Mouse (Mus musculus) embryonic facial prominence, embryonic 13.5 days (tissue): ENCODE results near the gene Tnxb. TPM values are rescaled to one million over a fixed set of nuclear protein-coding genes. Genes with fewer than 3 reads are reported as not detected.

Source experiments
- ATAC-seq: fragments of 200-750 bp; cut with Nextera tagmentation; 2 replicates; pipeline ENCODE4 v1.8.0; 2017; ENCODE audit warnings: low read depth; ENCODE audit not compliant: insufficient number of reproducible peaks, insufficient read depth, low FRiP score, low TSS enrichment
- H3K27ac ChIP-seq: fragments of 300-500 bp; sonication (generic); 2 replicates; pipeline ENCODE4 v1.5.1; 2015; ENCODE audit warnings: moderate library complexity, mild to moderate bottlenecking, inconsistent platforms
- H3K27me3 ChIP-seq: fragments of 300-500 bp; sonication (generic); 2 replicates; pipeline ENCODE4 v1.6.1; 2015; ENCODE audit warnings: mild to moderate bottlenecking, inconsistent platforms
- H3K36me3 ChIP-seq: fragments of 300-500 bp; sonication (generic); 2 replicates; pipeline ENCODE4 v1.6.1; 2015; ENCODE audit warnings: mild to moderate bottlenecking, inconsistent platforms
- H3K4me1 ChIP-seq: fragments of 300-500 bp; sonication (generic); 2 replicates; pipeline ENCODE4 v1.6.1; 2015; ENCODE audit warnings: inconsistent platforms
- H3K4me2 ChIP-seq: fragments of 300-500 bp; sonication (generic); 2 replicates; pipeline ENCODE4 v1.6.1; 2015; ENCODE audit warnings: moderate library complexity, mild to moderate bottlenecking, inconsistent platforms
- H3K4me3 ChIP-seq: fragments of 300-500 bp; sonication (generic); 2 replicates; pipeline ENCODE4 v1.5.1; 2015; ENCODE audit warnings: mild to moderate bottlenecking, inconsistent platforms
- H3K9ac ChIP-seq: fragments of 300-500 bp; sonication (generic); 2 replicates; pipeline ENCODE4 v1.6.1; 2015; ENCODE audit warnings: mild to moderate bottlenecking, inconsistent platforms
- H3K9me3 ChIP-seq: fragments of 300-500 bp; sonication (generic); 2 replicates; pipeline ENCODE4 v1.6.1; 2016; ENCODE audit warnings: inconsistent platforms
- WGBS: fragments of 180-500 bp; shearing (Covaris S2); methylation state at CpG from one replicate; pipeline ENCODE4 v1.1.7; 2015; ENCODE audit warnings: mixed read lengths; 5-methylcytosine and 5-hydroxymethylcytosine counted together
- polyA plus RNA-seq: library from polyadenylated mRNA; unstranded; fragments of >200 nt; fragmentation: Nextera tagmentation; extraction: Ambion mirVana; gene quantifications from 2 replicates; pipeline ENCODE4 v1.2.1, GENCODE M21; 2015

The Tnxb gene
- polyA plus RNA-seq, 1 experiment from 2014 or later: 0.04 TPM

DNA sequence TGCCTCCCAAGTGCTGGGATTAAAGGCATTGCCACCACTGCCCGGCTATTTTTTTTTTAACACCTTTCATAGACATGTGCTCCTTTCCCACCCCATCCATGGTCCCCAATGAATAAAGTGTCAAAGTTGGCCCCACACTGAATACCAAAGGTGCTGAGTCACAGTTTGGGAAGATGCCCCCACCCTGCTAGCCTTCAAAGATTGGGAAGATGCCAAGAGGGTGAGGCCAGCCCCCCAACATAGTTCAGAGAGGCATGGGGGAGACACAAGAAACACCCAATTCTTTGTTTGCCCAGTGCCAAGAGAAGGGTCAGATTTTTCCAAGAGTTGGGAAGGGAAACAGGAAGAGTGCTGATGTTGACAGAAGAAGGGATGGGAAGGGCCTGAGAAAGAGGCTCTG is 7.9 kb upstream of the Tnxb start:
- ATAC-seq: no peak
- 76% methylated on average over 1 of the region's 1 CpGs for WGBS
- H3K36me3 ChIP-seq: no peaks in the 10 kb centered on the region

DNA sequence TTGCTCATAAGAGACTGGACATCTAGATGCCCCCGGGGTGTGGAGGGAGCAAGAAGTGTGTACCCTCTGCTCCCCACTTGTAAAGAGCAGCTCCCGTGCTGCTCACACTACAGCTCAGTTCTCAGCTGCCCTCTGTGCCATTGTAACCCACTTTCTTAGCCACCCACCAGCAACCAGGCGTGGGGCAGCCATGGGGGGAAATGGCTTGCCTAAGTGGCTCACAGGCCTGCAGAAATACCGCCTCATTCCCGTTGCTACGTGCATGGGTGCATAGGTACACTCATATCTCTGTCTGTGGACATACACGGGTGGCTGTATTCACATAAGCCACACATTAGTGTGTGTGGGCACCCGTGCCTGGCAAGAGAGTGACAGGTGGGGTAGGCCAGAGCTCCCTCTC is 7.4 kb upstream of the Tnxb start:
- no peaks in the 10 kb centered on the region for H3K36me3 ChIP-seq
- peaks cover 15% of the 10 kb centered on the region for H3K4me1 ChIP-seq
- peaks cover 63% of the 10 kb centered on the region for H3K27me3 ChIP-seq
- H3K9ac ChIP-seq: no peak overlapping the region
- no peak for ATAC-seq
- 0 out of 2 replicates have a peak, but pooled peaks cover 3% of the 10 kb centered on the region for H3K9me3 ChIP-seq
- H3K27ac ChIP-seq: no peak overlapping the region
- WGBS: 83% methylated on average over 8 of the region's 8 CpGs
- no peak overlapping the region for H3K4me2 ChIP-seq
- no peak overlapping the region for H3K4me3 ChIP-seq

More for the DNA sequence above, 7.9 kb upstream of the Tnxb start:
- Histone ChIP-seq H3K9me3 (no peaks in the 10 kb centered on the region), H3K27ac (no peak overlapping the region), H3K4me2 (no peak overlapping the region), H3K27me3 (peaks cover 60% of the 10 kb centered on the region), H3K4me3 (no peak overlapping the region), H3K9ac (no peak overlapping the region), H3K4me1 (peaks cover 15% of the 10 kb centered on the region)

- 30% methylated on average over 1 of the region's 1 CpGs for WGBS
- peaks cover 15% of the 10 kb centered on the region for H3K4me1 ChIP-seq
- H3K36me3 ChIP-seq: no peaks in the 10 kb centered on the region
- H3K9me3 ChIP-seq: 0 out of 2 replicates have a peak, but pooled peaks cover 4% of the 10 kb centered on the region
- no peak for ATAC-seq
- peaks cover 64% of the 10 kb centered on the region for H3K27me3 ChIP-seq
- H3K27ac ChIP-seq: no peak overlapping the region
- H3K9ac ChIP-seq: no peak overlapping the region
- H3K4me2 ChIP-seq: no peak overlapping the region
- H3K4me3 ChIP-seq: no peak overlapping the region
Measured at GRCm38 (mm10) chr17:34663558-34663957, 6.8 kb upstream of the Tnxb start.

GRCm38 (mm10) chr17:34664472-34664871 is 5.9 kb upstream of the Tnxb start:
- 79% methylated on average over 7 of the region's 7 CpGs for WGBS
- ATAC-seq: no peak
- H3K27me3 ChIP-seq: peaks cover 62% of the 10 kb centered on the region
- no peak overlapping the region for H3K9ac ChIP-seq
- no peaks in the 10 kb centered on the region for H3K36me3 ChIP-seq
- H3K4me1 ChIP-seq: peaks cover 15% of the 10 kb centered on the region
- no peak overlapping the region for H3K27ac ChIP-seq
- 0 out of 2 replicates have a peak, but pooled peaks cover 4% of the 10 kb centered on the region for H3K9me3 ChIP-seq
- no peak overlapping the region for H3K4me2 ChIP-seq
- no peak overlapping the region for H3K4me3 ChIP-seq

DNA sequence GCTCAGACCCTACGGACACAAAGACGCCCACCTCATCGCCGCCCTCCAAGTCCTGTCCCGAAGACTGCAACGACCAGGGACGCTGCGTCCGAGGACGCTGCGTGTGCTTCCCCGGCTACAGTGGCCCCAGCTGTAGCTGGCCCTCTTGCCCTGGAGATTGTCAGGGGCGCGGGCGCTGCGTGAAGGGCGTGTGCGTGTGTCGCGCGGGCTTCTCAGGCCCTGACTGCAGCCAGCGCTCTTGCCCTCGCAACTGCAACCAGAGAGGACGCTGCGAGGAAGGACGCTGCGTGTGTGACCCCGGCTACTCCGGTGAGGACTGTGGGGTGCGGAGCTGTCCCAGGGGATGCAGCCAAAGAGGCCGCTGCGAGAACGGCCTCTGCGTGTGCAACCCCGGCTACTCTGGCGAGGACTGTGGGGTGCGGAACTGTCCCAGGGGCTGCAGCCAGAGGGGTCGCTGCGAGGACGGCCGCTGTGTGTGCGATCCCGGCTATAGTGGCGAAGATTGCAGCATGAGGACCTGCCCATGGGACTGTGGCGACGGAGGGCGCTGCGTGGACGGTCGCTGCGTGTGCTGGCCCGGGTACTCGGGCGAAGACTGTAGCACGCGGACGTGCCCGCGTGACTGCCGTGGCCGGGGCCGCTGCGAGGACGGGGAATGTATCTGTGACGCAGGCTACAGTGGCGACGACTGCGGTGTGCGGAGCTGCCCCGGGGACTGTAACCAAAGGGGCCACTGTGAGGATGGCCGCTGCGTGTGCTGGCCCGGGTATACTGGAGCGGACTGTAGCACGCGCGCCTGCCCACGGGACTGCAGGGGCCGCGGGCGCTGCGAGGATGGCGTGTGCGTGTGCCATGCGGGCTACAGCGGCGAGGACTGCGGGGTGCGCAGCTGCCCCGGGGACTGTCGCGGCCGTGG is 1.1 kb downstream of the Tnxb start:
- H3K27me3 ChIP-seq: peaks cover 84% of the 10 kb centered on the region
- H3K9me3 ChIP-seq: 0 out of 2 replicates have a peak, but pooled peaks cover 4% of the 10 kb centered on the region
- H3K4me3 ChIP-seq: peak overlapping the region; percentile 40
- no peak for ATAC-seq
- H3K9ac ChIP-seq: peak overlapping the region; percentile 66
- 7% methylated on average over 92 of the region's 93 CpGs for WGBS
- H3K4me1 ChIP-seq: peaks cover 17% of the 10 kb centered on the region
- peak overlapping the region; percentile 65 for H3K4me2 ChIP-seq
- no peaks in the 10 kb centered on the region for H3K36me3 ChIP-seq
- no peak overlapping the region for H3K27ac ChIP-seq

DNA sequence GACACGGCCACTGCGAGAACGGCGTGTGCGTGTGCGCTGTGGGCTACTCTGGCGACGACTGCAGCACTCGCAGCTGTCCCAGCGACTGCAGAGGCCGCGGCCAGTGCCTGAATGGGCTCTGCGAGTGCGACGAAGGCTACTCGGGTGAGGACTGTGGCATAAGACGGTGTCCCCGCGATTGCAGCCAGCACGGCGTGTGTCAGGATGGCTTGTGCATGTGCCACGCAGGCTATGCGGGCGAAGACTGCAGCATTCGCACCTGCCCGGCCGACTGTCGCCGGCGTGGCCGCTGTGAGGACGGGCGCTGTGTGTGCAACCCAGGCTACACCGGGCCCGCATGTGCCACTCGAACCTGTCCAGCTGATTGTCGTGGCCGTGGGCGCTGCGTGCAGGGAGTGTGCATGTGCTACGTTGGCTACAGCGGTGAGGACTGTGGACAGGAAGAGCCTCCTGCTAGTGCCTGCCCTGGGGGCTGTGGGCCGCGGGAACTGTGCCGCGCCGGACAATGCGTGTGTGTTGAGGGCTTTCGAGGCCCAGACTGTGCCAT is 2.0 kb downstream of the Tnxb start:
- 0 out of 2 replicates have a peak, but pooled peaks cover 4% of the 10 kb centered on the region for H3K9me3 ChIP-seq
- H3K27me3 ChIP-seq: peaks cover 90% of the 10 kb centered on the region
- H3K4me3 ChIP-seq: peak overlapping the region; percentile 40
- H3K36me3 ChIP-seq: no peaks in the 10 kb centered on the region
- no peak overlapping the region for H3K27ac ChIP-seq
- peak overlapping the region; percentile 66; the same call in 1 of the 2 replicates for H3K9ac ChIP-seq
- H3K4me1 ChIP-seq: peaks cover 17% of the 10 kb centered on the region
- ATAC-seq: no peak
- H3K4me2 ChIP-seq: peak overlapping the region; percentile 65
- WGBS: 32% methylated on average over 49 of the region's 49 CpGs

DNA sequence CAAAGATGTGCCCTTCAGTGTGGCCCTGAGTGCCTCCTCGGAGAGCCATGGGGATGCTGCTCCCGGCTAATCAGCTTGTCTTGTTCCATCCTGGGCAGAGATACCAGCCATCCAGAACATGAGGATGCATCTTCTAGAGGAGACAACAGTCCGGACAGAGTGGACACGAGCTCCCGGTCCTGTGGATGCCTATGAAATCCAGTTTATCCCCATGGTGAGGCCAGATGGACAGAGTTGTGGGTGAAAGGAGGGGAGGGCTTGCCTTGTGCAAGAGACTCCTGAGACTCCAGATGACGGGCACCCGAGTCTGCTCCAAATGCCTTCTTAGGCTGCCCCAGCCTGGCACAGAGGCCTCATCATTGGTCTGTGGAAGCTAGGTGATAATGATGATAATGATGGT is 2.8 kb downstream of the Tnxb start:
- no peak for ATAC-seq
- Histone ChIP-seq H3K9me3 (no peaks in the 10 kb centered on the region), H3K4me1 (peaks cover 17% of the 10 kb centered on the region), H3K9ac (no peak overlapping the region), H3K4me2 (no peak overlapping the region), H3K27me3 (peaks cover 94% of the 10 kb centered on the region), H3K27ac (no peak overlapping the region), H3K36me3 (no peaks in the 10 kb centered on the region), H3K4me3 (no peak overlapping the region)
- 79% methylated on average over 7 of the region's 7 CpGs for WGBS

- Histone ChIP-seq H3K4me1 (peaks cover 17% of the 10 kb centered on the region), H3K27ac (no peak overlapping the region), H3K36me3 (no peaks in the 10 kb centered on the region), H3K9me3 (no peaks in the 10 kb centered on the region), H3K4me3 (no peak overlapping the region), H3K9ac (no peak overlapping the region), H3K27me3 (peaks cover 100% of the 10 kb centered on the region), H3K4me2 (no peak overlapping the region)
- ATAC-seq: no peak
- 63% methylated on average over 11 of the region's 11 CpGs for WGBS
Measured at GRCm38 (mm10) chr17:34674524-34675204, 4.3 kb downstream of the Tnxb start.

- H3K4me1 ChIP-seq: peaks cover 24% of the 10 kb centered on the region
- H3K4me3 ChIP-seq: no peak overlapping the region
- H3K4me2 ChIP-seq: no peak overlapping the region
- peaks cover 100% of the 10 kb centered on the region for H3K27me3 ChIP-seq
- WGBS: 70% methylated on average over 13 of the region's 13 CpGs
- ATAC-seq: no peak; the same call in 1 of the 2 replicates
- no peaks in the 10 kb centered on the region for H3K9me3 ChIP-seq
- no peak overlapping the region for H3K27ac ChIP-seq
- H3K9ac ChIP-seq: no peak overlapping the region
- H3K36me3 ChIP-seq: no peaks in the 10 kb centered on the region
Measured at GRCm38 (mm10) chr17:34675205-34676092, 5.1 kb downstream of the Tnxb start.

DNA sequence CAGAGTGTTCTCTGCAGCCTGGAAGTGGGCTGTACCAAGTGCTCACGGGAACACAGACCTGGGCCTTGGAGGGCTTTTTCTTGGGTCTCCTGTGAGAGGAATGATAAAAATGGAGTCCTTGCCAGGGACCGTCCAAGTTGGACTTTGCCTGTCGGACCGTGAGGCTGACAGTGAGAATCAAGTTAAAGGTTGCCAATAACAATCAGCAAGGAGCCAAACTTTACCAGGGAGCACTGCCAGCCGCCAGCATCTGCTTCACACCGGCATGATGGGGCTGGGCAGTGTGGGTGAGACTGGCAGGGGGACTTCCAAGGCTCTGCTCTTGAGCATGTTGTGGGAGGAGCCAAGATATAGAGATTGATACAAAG is 5.7 kb downstream of the Tnxb start:
- no peak for ATAC-seq
- H3K9me3 ChIP-seq: no peaks in the 10 kb centered on the region
- peaks cover 95% of the 10 kb centered on the region for H3K27me3 ChIP-seq
- no peak overlapping the region for H3K9ac ChIP-seq
- H3K4me3 ChIP-seq: no peak overlapping the region
- H3K36me3 ChIP-seq: no peaks in the 10 kb centered on the region
- 80% methylated on average over 6 of the region's 6 CpGs for WGBS
- H3K4me1 ChIP-seq: peaks cover 26% of the 10 kb centered on the region
- no peak overlapping the region for H3K27ac ChIP-seq
- H3K4me2 ChIP-seq: no peak overlapping the region

DNA sequence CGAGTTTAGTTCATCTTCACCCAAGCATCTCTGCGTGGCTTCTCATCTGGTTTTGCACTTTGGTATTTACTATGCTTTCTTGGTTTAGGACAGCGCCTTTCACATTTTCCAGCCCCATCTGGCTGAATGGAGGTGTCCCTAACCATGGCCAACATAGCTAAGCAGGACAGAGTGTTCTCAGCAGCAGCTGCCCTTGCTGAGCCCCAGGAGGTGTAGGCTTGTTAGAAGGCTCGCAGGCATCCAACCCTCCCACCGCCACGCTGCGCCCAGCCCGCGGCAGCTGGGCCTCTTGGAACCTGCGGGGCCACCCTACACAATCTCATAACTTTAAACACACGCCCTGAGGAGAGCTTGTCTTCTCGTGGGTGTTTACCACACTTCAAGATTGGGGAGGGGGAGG is 6.3 kb downstream of the Tnxb start:
- no peak for ATAC-seq
- Histone ChIP-seq H3K36me3 (no peaks in the 10 kb centered on the region), H3K27ac (no peak overlapping the region), H3K4me2 (no peak overlapping the region), H3K9ac (no peak overlapping the region), H3K4me3 (no peak overlapping the region), H3K9me3 (no peaks in the 10 kb centered on the region), H3K27me3 (peaks cover 89% of the 10 kb centered on the region), H3K4me1 (peaks cover 26% of the 10 kb centered on the region)
- WGBS: 69% methylated on average over 12 of the region's 12 CpGs
